Mouse (Mus musculus): ENCODE measurements around the gene Mast4. TPM values are rescaled to one million over a fixed set of nuclear protein-coding genes. Genes with fewer than 3 reads are reported as not detected.
A peak's percentile ranks its signal among the peaks of the same experiment; 100 is the strongest.

Mast4 gene
- polyA plus RNA-seq, 1 experiment: 6.4 TPM

DNA sequence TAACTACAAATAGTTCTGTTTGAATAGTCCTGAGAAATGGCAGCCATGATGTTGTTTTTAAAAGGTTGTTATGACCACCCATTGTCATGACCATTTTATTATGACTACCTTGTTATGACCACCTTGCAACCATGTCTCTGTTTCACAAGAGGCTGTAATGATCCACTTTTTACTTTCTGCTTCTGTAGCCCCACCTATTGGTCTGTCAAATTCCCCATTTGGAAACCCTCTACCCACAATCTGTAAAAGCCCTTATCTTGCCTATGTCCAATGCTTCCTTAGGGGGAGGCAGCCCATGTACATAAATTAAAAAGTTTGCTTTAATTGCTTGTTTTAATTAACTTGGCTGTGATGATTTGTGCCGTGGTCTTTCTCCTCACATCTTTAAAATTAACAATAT, 419.0 kb downstream of the Mast4 start:
- no peaks in the 10 kb centered on the region for H3K36me3 ChIP-seq (ENCODE audit: control insufficient read depth, insufficient read depth, low read length)
- 86% methylated on average over 1 of the region's 1 CpGs for WGBS

DNA sequence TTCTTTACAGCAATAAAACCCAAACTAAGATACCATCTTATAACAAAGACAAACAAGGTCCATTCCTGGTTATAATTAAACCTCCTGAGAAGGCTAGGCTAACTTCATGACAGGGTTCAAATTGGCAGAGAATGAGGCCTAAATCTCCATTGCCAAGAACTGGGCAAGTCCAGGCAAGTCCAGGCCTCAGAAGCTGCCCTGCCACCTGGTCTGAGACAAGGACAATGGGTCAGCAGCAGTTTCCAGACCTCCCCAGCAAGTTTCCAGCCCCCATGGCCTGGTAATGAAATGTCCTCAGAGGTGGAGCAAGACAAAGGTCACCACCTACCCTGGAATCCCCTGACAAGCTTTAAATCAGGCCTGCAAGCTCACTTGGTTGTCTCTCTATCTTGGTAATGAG, 419.5 kb downstream of the Mast4 start:
- Histone ChIP-seq H3K4me3 (ENCODE audit: extremely low read depth, insufficient read depth, insufficient read length) (no peak overlapping the region), H3K27me3 (ENCODE audit: control insufficient read depth, insufficient read depth, low read length) (no peaks in the 10 kb centered on the region), H3K27ac (ENCODE audit: insufficient read depth, low read length) (no peak overlapping the region), H3K4me1 (ENCODE audit: control insufficient read depth, insufficient read depth, insufficient read length) (no peaks in the 10 kb centered on the region), H3K36me3 (ENCODE audit: control insufficient read depth, insufficient read depth, low read length) (no peaks in the 10 kb centered on the region)
- TF ChIP-seq POLR2A (IDR thresholded peaks at IDR 0.05; ENCODE audit: low read depth, low read length) (no peak), CTCF (IDR thresholded peaks at IDR 0.05; ENCODE audit: extremely low read depth, insufficient read depth, insufficient read length, insufficient replicate concordance) (no peak)
- DNase-seq (ENCODE audit: low read depth in 1 of 2, low spot score in 2 of 2): no peak

More for the DNA sequence above, 419.0 kb downstream of the Mast4 start:
- Histone ChIP-seq H3K27ac (ENCODE audit: insufficient read depth, low read length) (no peak overlapping the region), H3K4me3 (ENCODE audit: extremely low read depth, insufficient read depth, insufficient read length) (no peak overlapping the region), H3K27me3 (ENCODE audit: control insufficient read depth, insufficient read depth, low read length) (no peaks in the 10 kb centered on the region), H3K4me1 (ENCODE audit: control insufficient read depth, insufficient read depth, insufficient read length) (no peaks in the 10 kb centered on the region)
- TF ChIP-seq POLR2A (IDR thresholded peaks at IDR 0.05; ENCODE audit: low read depth, low read length) (no peak), CTCF (IDR thresholded peaks at IDR 0.05; ENCODE audit: extremely low read depth, insufficient read depth, insufficient read length, insufficient replicate concordance) (no peak)
- DNase-seq (ENCODE audit: low read depth in 1 of 2, low spot score in 2 of 2): no peak

- Histone ChIP-seq H3K27ac (ENCODE audit: insufficient read depth, low read length) (no peak overlapping the region), H3K27me3 (ENCODE audit: control insufficient read depth, insufficient read depth, low read length) (no peaks in the 10 kb centered on the region), H3K4me1 (ENCODE audit: control insufficient read depth, insufficient read depth, insufficient read length) (no peaks in the 10 kb centered on the region), H3K4me3 (ENCODE audit: extremely low read depth, insufficient read depth, insufficient read length) (no peak overlapping the region), H3K36me3 (ENCODE audit: control insufficient read depth, insufficient read depth, low read length) (no peaks in the 10 kb centered on the region)
- no peak for TF ChIP-seq POLR2A (IDR thresholded peaks at IDR 0.05; ENCODE audit: low read depth, low read length)
- TF ChIP-seq CTCF (IDR thresholded peaks at IDR 0.05; ENCODE audit: extremely low read depth, insufficient read depth, insufficient read length, insufficient replicate concordance): no peak
- DNase-seq (ENCODE audit: low read depth in 1 of 2, low spot score in 2 of 2): no peak
- 84% methylated on average over 2 of the region's 2 CpGs for WGBS
Observed at GRCm38 (mm10) chr13:102913919-102914318, 420.4 kb downstream of the Mast4 start.

DNA sequence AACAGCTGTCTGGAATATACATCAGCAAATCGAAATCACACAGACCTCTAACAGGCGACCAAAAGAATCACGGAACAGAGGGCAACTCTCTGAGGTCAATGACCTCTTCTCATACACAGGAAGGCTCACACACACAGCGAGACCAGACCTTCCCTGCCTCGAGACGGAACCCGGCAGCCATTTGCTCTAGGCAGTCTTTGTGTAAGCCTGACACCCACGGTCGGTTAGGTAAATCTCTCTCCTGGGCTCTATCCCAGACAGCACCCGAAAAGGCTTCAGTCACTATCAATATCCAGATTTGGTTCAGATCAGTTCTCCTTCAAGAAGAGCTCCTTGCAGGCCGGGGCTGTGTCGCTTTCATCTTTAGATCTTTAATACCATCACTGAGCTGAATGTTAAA, 421.4 kb downstream of the Mast4 start:
- Histone ChIP-seq H3K4me3 (ENCODE audit: extremely low read depth, insufficient read depth, insufficient read length) (no peak overlapping the region), H3K36me3 (ENCODE audit: control insufficient read depth, insufficient read depth, low read length) (no peaks in the 10 kb centered on the region), H3K27me3 (ENCODE audit: control insufficient read depth, insufficient read depth, low read length) (no peaks in the 10 kb centered on the region), H3K4me1 (ENCODE audit: control insufficient read depth, insufficient read depth, insufficient read length) (no peaks in the 10 kb centered on the region), H3K27ac (ENCODE audit: insufficient read depth, low read length) (no peak overlapping the region)
- TF ChIP-seq POLR2A (IDR thresholded peaks at IDR 0.05; ENCODE audit: low read depth, low read length): no peak
- TF ChIP-seq CTCF (IDR thresholded peaks at IDR 0.05; ENCODE audit: extremely low read depth, insufficient read depth, insufficient read length, insufficient replicate concordance): no peak
- 92% methylated on average over 12 of the region's 12 CpGs for WGBS
- DNase-seq (ENCODE audit: low read depth in 1 of 2, low spot score in 2 of 2): no peak

GRCm38 (mm10) chr13:102909654-102910418, 424.5 kb downstream of the Mast4 start:
- no peak overlapping the region for H3K27ac ChIP-seq (ENCODE audit: insufficient read depth, low read length)
- 91% methylated on average over 5 of the region's 5 CpGs for WGBS
- TF ChIP-seq CTCF (IDR thresholded peaks at IDR 0.05; ENCODE audit: extremely low read depth, insufficient read depth, insufficient read length, insufficient replicate concordance) (no peak), POLR2A (IDR thresholded peaks at IDR 0.05; ENCODE audit: low read depth, low read length) (no peak)
- H3K4me1 ChIP-seq (ENCODE audit: control insufficient read depth, insufficient read depth, insufficient read length): no peaks in the 10 kb centered on the region
- H3K36me3 ChIP-seq (ENCODE audit: control insufficient read depth, insufficient read depth, low read length): no peaks in the 10 kb centered on the region
- no peak for DNase-seq (ENCODE audit: low read depth in 1 of 2, low spot score in 2 of 2)
- no peaks in the 10 kb centered on the region for H3K27me3 ChIP-seq (ENCODE audit: control insufficient read depth, insufficient read depth, low read length)
- H3K4me3 ChIP-seq (ENCODE audit: extremely low read depth, insufficient read depth, insufficient read length): no peak overlapping the region

DNA sequence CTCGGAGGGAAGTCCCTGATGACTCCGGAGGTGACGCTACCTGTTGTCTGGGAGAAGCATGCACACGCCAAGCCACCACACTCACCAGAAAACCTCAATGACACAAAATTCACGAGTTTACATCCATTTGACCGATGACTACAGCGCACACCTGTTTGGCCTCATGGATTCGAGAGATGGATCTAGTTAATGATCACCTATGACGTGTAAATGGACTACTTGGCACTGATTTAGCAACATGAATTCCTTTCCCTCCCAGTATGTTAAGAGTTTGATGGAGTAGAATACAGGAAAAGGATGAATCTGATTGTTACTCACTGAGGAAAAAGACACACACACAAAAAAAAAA, 427.7 kb downstream of the Mast4 start:
- Histone ChIP-seq H3K4me3 (ENCODE audit: extremely low read depth, insufficient read depth, insufficient read length) (peak overlapping the region; percentile 73), H3K27me3 (ENCODE audit: control insufficient read depth, insufficient read depth, low read length) (no peaks in the 10 kb centered on the region), H3K36me3 (ENCODE audit: control insufficient read depth, insufficient read depth, low read length) (no peaks in the 10 kb centered on the region), H3K27ac (ENCODE audit: insufficient read depth, low read length) (no peak overlapping the region), H3K4me1 (ENCODE audit: control insufficient read depth, insufficient read depth, insufficient read length) (no peaks in the 10 kb centered on the region; the same call in 1 of the 2 replicates)
- DNase-seq (ENCODE audit: low read depth in 1 of 2, low spot score in 2 of 2): no peak
- WGBS: 12% methylated on average over 9 of the region's 9 CpGs
- no peak for TF ChIP-seq POLR2A (IDR thresholded peaks at IDR 0.05; ENCODE audit: low read depth, low read length)
- TF ChIP-seq CTCF (IDR thresholded peaks at IDR 0.05; ENCODE audit: extremely low read depth, insufficient read depth, insufficient read length, insufficient replicate concordance): no peak

DNA sequence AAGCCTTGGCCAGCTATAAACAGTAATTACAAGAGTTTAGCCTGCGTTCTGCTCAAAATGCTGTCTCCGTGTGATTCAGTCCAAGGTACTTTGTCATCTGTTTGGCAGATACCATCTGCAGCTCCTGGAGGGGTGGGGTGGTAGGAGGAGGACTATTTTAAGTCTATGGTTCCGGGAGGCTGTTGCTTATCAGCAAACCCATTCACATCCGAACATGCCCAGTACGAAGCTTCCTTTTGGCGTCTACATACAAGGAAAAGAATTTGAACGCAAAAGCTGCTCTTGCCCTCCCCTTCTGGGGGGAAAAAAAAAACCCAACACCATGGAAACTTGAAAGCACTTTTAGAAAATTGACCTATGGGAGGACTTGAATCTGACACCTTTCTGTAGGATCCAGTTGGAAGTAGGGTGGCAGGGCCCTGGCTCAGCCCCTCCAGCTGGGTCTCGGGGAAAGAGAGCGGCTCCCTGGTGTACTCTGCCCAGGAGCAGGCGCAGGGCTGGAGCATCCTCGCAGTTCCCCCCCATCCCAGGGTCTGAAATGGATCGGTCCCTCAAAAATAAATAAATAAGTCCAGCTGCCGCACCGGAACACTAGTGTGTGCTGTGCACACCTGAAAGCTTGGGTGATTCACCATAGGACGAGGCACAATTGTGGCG, 428.2 kb downstream of the Mast4 start:
- Histone ChIP-seq H3K4me1 (ENCODE audit: control insufficient read depth, insufficient read depth, insufficient read length) (no peaks in the 10 kb centered on the region; the same call in 1 of the 2 replicates), H3K27ac (ENCODE audit: insufficient read depth, low read length) (peak overlapping the region; percentile 63), H3K4me3 (ENCODE audit: extremely low read depth, insufficient read depth, insufficient read length) (peak overlapping the region; percentile 73), H3K27me3 (ENCODE audit: control insufficient read depth, insufficient read depth, low read length) (no peaks in the 10 kb centered on the region), H3K36me3 (ENCODE audit: control insufficient read depth, insufficient read depth, low read length) (no peaks in the 10 kb centered on the region)
- peak; percentile 68 to 77 for DNase-seq (ENCODE audit: low read depth in 1 of 2, low spot score in 2 of 2)
- WGBS: under 1% methylated on average over 16 of the region's 16 CpGs
- TF ChIP-seq POLR2A (IDR thresholded peaks at IDR 0.05; ENCODE audit: low read depth, low read length): no peak
- no peak for TF ChIP-seq CTCF (IDR thresholded peaks at IDR 0.05; ENCODE audit: extremely low read depth, insufficient read depth, insufficient read length, insufficient replicate concordance)

Measured in spleen, adult 2 months (tissue).